Mouse (Mus musculus) hindbrain, embryonic 14.5 days (tissue): ENCODE results near the gene 4933411K16Rik. TPM values are rescaled to one million over a fixed set of nuclear protein-coding genes. Genes with fewer than 3 reads are reported as not detected.

Experiments
- ATAC-seq: fragments of 200-750 bp; cut with Nextera tagmentation; 2 replicates; pipeline ENCODE4 v1.8.0; 2017; ENCODE audit warnings: moderate number of reproducible peaks, mild to moderate bottlenecking, moderate TSS enrichment, moderate library complexity; ENCODE audit not compliant: low FRiP score
- DNase-seq: peaks from one replicate; pipeline ENCODE4 v3.0.0-alpha.2; 2015; ENCODE audit warnings: low spot score
- H3K27ac ChIP-seq: fragments of 300-500 bp; sonication (generic); 2 replicates; pipeline ENCODE4 v1.5.1; 2014; ENCODE audit warnings: mild to moderate bottlenecking, moderate library complexity
- H3K27me3 ChIP-seq: fragments of 300-500 bp; sonication (generic); 2 replicates; pipeline ENCODE4 v1.6.1; 2014; ENCODE audit warnings: mild to moderate bottlenecking, low read length, mixed read lengths; ENCODE audit not compliant: control insufficient read depth, insufficient read depth
- H3K36me3 ChIP-seq: fragments of 300-500 bp; sonication (generic); replicated peaks from 2 replicates; pipeline ENCODE4 v1.6.1; 2014; ENCODE audit not compliant: control insufficient read depth, insufficient read depth
- H3K4me1 ChIP-seq: fragments of 300-500 bp; sonication (generic); replicated peaks from 2 replicates; pipeline ENCODE4 v1.6.1; 2014; ENCODE audit warnings: antibody characterized with exemption, low read length, mixed read lengths; ENCODE audit not compliant: control insufficient read depth, insufficient read depth
- H3K4me2 ChIP-seq: fragments of 300-500 bp; sonication (generic); replicated peaks from 2 replicates; pipeline ENCODE4 v1.6.1; 2014; ENCODE audit warnings: mild to moderate bottlenecking, moderate library complexity
- H3K4me3 ChIP-seq: fragments of 300-500 bp; sonication (generic); replicated peaks from 2 replicates; pipeline ENCODE4 v1.5.1; 2014; ENCODE audit warnings: mild to moderate bottlenecking, low read length
- H3K9ac ChIP-seq: fragments of 300-500 bp; sonication (generic); 2 replicates; pipeline ENCODE4 v1.6.1; 2014
- H3K9me3 ChIP-seq: fragments of 300-500 bp; sonication (generic); 2 replicates; pipeline ENCODE4 v1.6.1; 2016; ENCODE audit warnings: low read length; ENCODE audit not compliant: control insufficient read depth
- WGBS: fragments of 180-500 bp; shearing (Covaris S2); extraction: QIAGEN DNeasy Blood & Tissue Kit; methylation state at CpG from one replicate; pipeline ENCODE4 v1.1.7; 2014; 5-methylcytosine and 5-hydroxymethylcytosine counted together
- polyA plus RNA-seq: library from polyadenylated mRNA; unstranded; fragments of >200 nt; fragmentation: Nextera tagmentation; extraction: Ambion mirVana; gene quantifications from 2 replicates; pipeline ENCODE4 v1.2.1, GENCODE M21; 2014

The 4933411K16Rik gene
- polyA plus RNA-seq, 1 experiment from 2014 or later = not detected

- Histone ChIP-seq H3K4me3 (no peak overlapping the region), H3K27me3 (no peaks in the 10 kb centered on the region), H3K9me3 (no peaks in the 10 kb centered on the region), H3K36me3 (no peaks in the 10 kb centered on the region), H3K4me1 (no peaks in the 10 kb centered on the region), H3K27ac (no peak overlapping the region), H3K4me2 (no peak overlapping the region), H3K9ac (no peak overlapping the region)
- ATAC-seq = 0 out of 2 replicates have a peak, but pooled peaks have one; percentile 34
- WGBS = 74% methylated on average over 9 of the region's 9 CpGs
- DNase-seq = no peak
These were observed 17.8 kb upstream of the 4933411K16Rik start for GRCm38 (mm10) chr19:42034146-42034775.

DNA sequence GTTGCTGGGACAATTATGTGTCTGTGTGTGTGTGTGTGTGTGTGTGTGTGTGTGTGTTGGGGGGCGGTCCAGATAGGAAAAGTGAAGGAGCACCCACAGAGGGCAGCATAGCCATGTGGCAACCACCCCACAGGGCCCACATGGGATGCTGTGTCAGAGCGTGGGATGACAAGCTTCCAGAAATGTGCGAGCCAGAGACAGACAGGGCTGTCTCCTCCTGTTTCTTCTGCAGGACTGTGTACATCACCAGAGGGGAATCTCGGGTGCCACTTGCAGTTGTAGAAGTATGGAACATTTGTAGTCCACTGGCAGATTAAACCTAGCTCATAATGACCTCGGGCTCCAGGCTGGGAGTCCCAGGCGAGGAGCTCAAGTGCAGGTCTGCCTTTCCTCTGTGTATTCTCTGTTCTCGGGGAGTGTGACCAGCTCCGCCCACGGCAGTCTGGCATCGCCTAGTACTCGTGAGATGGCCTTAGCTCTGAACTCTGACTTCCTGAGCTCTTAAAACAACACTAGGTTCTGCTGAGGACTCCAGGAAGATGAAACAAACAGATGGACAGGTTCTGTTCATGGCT is 17.1 kb upstream of the 4933411K16Rik start:
- Histone ChIP-seq H3K27me3 (no peaks in the 10 kb centered on the region), H3K27ac (no peak overlapping the region), H3K9ac (no peak overlapping the region), H3K4me3 (no peak overlapping the region), H3K36me3 (no peaks in the 10 kb centered on the region), H3K4me1 (no peaks in the 10 kb centered on the region), H3K4me2 (no peak overlapping the region), H3K9me3 (no peaks in the 10 kb centered on the region)
- 61% methylated on average over 11 of the region's 11 CpGs for WGBS
- DNase-seq = no peak
- ATAC-seq = no peak

- Histone ChIP-seq H3K9ac (no peak within 1 kb of the TSS), H3K4me1 (no peaks in the 10 kb centered on the region), H3K27ac (no peak within 1 kb of the TSS), H3K4me2 (no peak within 1 kb of the TSS), H3K36me3 (no peaks in the 10 kb centered on the region), H3K9me3 (no peaks in the 10 kb centered on the region), H3K4me3 (no peak within 1 kb of the TSS), H3K27me3 (no peaks in the 10 kb centered on the region)
- DNase-seq (peak; percentile 78), ATAC-seq (peak; percentile 80)
- 64% methylated on average over 18 of the region's 19 CpGs for WGBS
These were observed 16.4 kb upstream of the 4933411K16Rik start, which contains the start of gene Ankrd2 for GRCm38 (mm10) chr19:42035456-42036248. Gene Ankrd2, plus strand, starts transcription at chr19:42036000.

DNA sequence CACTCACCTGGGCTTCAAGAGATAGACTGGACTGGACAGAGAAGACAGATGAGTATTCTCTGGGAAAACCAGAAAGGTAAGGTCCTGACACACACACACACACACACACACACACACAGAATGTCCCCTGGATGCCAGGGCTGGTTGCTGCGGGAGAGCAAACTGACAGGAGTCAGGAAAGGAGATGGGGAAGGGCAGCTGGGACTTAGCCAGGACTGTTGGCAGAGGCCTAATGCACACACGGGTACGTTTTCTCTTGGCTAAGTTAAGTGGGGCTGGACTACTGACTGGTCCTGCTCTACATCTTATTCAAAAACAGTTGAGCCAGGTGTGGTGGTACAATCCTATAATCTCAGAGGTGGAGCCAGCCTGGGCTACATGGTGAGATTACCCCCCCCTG is 15.7 kb upstream of the 4933411K16Rik start:
- no peak for ATAC-seq
- no peaks in the 10 kb centered on the region for H3K9me3 ChIP-seq
- no peaks in the 10 kb centered on the region for H3K27me3 ChIP-seq
- no peak overlapping the region for H3K4me2 ChIP-seq
- H3K4me3 ChIP-seq = no peak overlapping the region
- no peak overlapping the region for H3K9ac ChIP-seq
- no peaks in the 10 kb centered on the region for H3K36me3 ChIP-seq
- no peak for DNase-seq
- H3K4me1 ChIP-seq = no peaks in the 10 kb centered on the region
- 79% methylated on average over 3 of the region's 3 CpGs for WGBS
- no peak overlapping the region for H3K27ac ChIP-seq

GRCm38 (mm10) chr19:42037167-42037702 is 14.8 kb upstream of the 4933411K16Rik start:
- no peak overlapping the region for H3K4me3 ChIP-seq
- H3K9ac ChIP-seq = no peak overlapping the region
- no peak for DNase-seq
- no peaks in the 10 kb centered on the region for H3K27me3 ChIP-seq
- 83% methylated on average over 10 of the region's 11 CpGs for WGBS
- no peaks in the 10 kb centered on the region for H3K36me3 ChIP-seq
- no peaks in the 10 kb centered on the region for H3K4me1 ChIP-seq
- H3K9me3 ChIP-seq = no peaks in the 10 kb centered on the region
- H3K27ac ChIP-seq = no peak overlapping the region
- H3K4me2 ChIP-seq = no peak overlapping the region
- ATAC-seq = no peak

GRCm38 (mm10) chr19:42038310-42038709 is 13.7 kb upstream of the 4933411K16Rik start:
- H3K9me3 ChIP-seq = no peaks in the 10 kb centered on the region
- no peaks in the 10 kb centered on the region for H3K4me1 ChIP-seq
- no peaks in the 10 kb centered on the region for H3K36me3 ChIP-seq
- no peak overlapping the region for H3K27ac ChIP-seq
- no peak overlapping the region for H3K4me3 ChIP-seq
- H3K27me3 ChIP-seq = no peaks in the 10 kb centered on the region
- no peak for ATAC-seq
- DNase-seq = no peak
- no peak overlapping the region for H3K4me2 ChIP-seq
- H3K9ac ChIP-seq = no peak overlapping the region
- WGBS = 91% methylated on average over 12 of the region's 12 CpGs

GRCm38 (mm10) chr19:42043988-42044387 is 8.1 kb upstream of the 4933411K16Rik start:
- ATAC-seq = no peak
- Histone ChIP-seq H3K27ac (no peak overlapping the region), H3K36me3 (no peaks in the 10 kb centered on the region), H3K4me2 (no peak overlapping the region), H3K9ac (no peak overlapping the region), H3K9me3 (no peaks in the 10 kb centered on the region), H3K27me3 (no peaks in the 10 kb centered on the region), H3K4me1 (no peaks in the 10 kb centered on the region), H3K4me3 (no peak overlapping the region)
- DNase-seq = no peak
- WGBS = 95% methylated on average over 6 of the region's 6 CpGs

- peak within 1 kb of the TSS; percentile 18; the same call in 1 of the 2 replicates for H3K4me3 ChIP-seq
- peak within 1 kb of the TSS; percentile 44 for H3K4me2 ChIP-seq
- H3K27me3 ChIP-seq = no peaks in the 10 kb centered on the region
- 27% methylated on average over 23 of the region's 23 CpGs for WGBS
- H3K4me1 ChIP-seq = no peaks in the 10 kb centered on the region
- ATAC-seq (peak; percentile 91), DNase-seq (peak; percentile 61)
- H3K27ac ChIP-seq = no peak within 1 kb of the TSS
- H3K36me3 ChIP-seq = no peaks in the 10 kb centered on the region
- H3K9me3 ChIP-seq = no peaks in the 10 kb centered on the region
- H3K9ac ChIP-seq = 0 out of 2 replicates have a peak within 1 kb of the TSS, but pooled peaks have one; percentile 24
These were observed 6.6 kb upstream of the 4933411K16Rik start, which contains the start of gene Hoga1 for GRCm38 (mm10) chr19:42045269-42046102. Gene Hoga1, plus strand, starts transcription at chr19:42045610.
